Mouse (Mus musculus): ENCODE measurements around the gene Creb3l4. TPM values are rescaled to one million over a fixed set of nuclear protein-coding genes. Genes with fewer than 3 reads are reported as not detected.

Creb3l4 gene
- total and polyA plus RNA-seq, 3 experiments: 0.07 to 0.08 TPM; not detected in 1

DNA sequence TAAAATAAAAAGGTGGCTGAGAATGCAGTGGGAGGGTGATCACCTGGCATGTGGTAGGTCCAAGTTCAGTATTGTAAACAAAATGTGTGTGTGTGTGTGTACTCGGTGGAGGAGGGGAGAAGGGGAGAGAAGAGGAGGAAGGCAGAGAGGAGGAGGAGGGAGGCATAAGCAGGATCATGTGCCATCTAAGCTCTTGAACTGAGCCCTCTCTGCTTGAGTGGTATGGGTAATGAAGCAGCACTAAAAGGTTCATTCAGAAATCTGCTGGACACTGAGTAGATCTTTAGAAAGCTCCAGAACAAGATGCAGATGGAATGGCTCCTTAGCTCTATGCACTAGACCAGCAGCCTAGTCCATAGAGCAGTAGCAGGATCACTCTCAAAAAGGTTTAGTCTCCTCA is 40.4 kb downstream of the Creb3l4 start (continued):
- TF ChIP-seq MYC (IDR thresholded peaks at IDR 0.05; ENCODE audit: low read depth, low read length) (no peak), NELFE (IDR thresholded peaks at IDR 0.05; ENCODE audit: low read depth, low read length) (no peak), ZKSCAN1 (IDR thresholded peaks at IDR 0.05; ENCODE audit: low read depth, low read length) (no peak)

DNA sequence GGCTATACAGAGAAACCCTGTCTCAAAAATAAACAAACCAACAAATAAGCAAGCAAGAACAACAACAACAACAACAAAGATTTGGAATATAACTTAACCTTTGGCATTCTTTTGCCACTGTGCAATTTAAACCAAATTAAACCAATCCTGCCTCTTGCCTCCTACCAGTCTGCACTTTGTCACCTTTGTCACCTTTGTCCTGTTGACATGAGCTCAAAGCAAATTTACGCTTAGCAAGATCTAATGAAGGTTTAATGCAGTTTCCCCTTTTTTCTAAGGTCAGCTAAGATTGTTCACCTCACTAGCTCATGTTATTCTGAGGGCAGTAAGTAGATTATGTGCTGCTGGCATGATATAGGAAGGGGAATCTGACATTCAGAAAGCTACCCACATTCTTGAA is 45.8 kb downstream of the Creb3l4 start:
- no peaks in the 10 kb centered on the region for H3K9me3 ChIP-seq (replicated peaks; ENCODE audit: insufficient read depth, low read length)
- H3K4me1 ChIP-seq (ENCODE audit: control insufficient read depth in 1 of 2, insufficient read depth in 2 of 2, low read length in 2 of 2): peaks cover 2 to 9% of the 10 kb centered on the region in 2 experiments; a peak in 2 of 4 replicates
- no peak overlapping the region for H3K9ac ChIP-seq (ENCODE audit: control insufficient read depth, low read depth, low read length, poor library complexity, severe bottlenecking)
- no peak for TF ChIP-seq USF2 (IDR thresholded peaks at IDR 0.05; ENCODE audit: borderline replicate concordance in 1 of 2, insufficient read depth in 1 of 2, low read depth in 1 of 2, low read length in 2 of 2)
- TF ChIP-seq CHD2 (IDR thresholded peaks at IDR 0.05; ENCODE audit: low read length): no peak
- no peak for TF ChIP-seq ZKSCAN1 (IDR thresholded peaks at IDR 0.05; ENCODE audit: low read depth, low read length)
- TF ChIP-seq SIN3A (IDR thresholded peaks at IDR 0.05; ENCODE audit: low read length): no peak
- TF ChIP-seq E2F4 (IDR thresholded peaks at IDR 0.05; ENCODE audit: borderline replicate concordance, low read depth, low read length): no peak
- TF ChIP-seq TAL1 (IDR thresholded peaks at IDR 0.05; ENCODE audit: low read length): no peak
- no peak for TF ChIP-seq MEF2A (IDR thresholded peaks at IDR 0.05; ENCODE audit: extremely low read depth, insufficient replicate concordance, low read depth, low read length, poor library complexity, severe bottlenecking)
- no peak for TF ChIP-seq ETS1 (IDR thresholded peaks at IDR 0.05; ENCODE audit: low read depth, low read length)
- TF ChIP-seq USF1 (IDR thresholded peaks at IDR 0.05; ENCODE audit: low read depth, low read length): no peak
- TF ChIP-seq RAD21 (IDR thresholded peaks at IDR 0.05; ENCODE audit: low read depth, low read length): no peak
- no peak for TF ChIP-seq ZNF384 (IDR thresholded peaks at IDR 0.05; ENCODE audit: low read depth, low read length)
- TF ChIP-seq MXI1 (IDR thresholded peaks at IDR 0.05; ENCODE audit: low read depth, low read length): no peak
- TF ChIP-seq NELFE (IDR thresholded peaks at IDR 0.05; ENCODE audit: low read depth, low read length): no peak
- no peaks in the 10 kb centered on the region for H3K79me2 ChIP-seq (ENCODE audit: control insufficient read depth, insufficient read depth, low read length, poor library complexity)
- H3K4me3 ChIP-seq (ENCODE audit: control insufficient read depth in 1 of 2, insufficient read depth in 1 of 2, low read depth in 2 of 2, low read length in 2 of 2): no peak overlapping the region
- no peak for DNase-seq (ENCODE audit: low read depth, low spot score)
- H3K36me3 ChIP-seq (ENCODE audit: control insufficient read depth in 1 of 2, insufficient read depth in 2 of 2, low read length in 2 of 2): peaks cover 0 to 13% of the 10 kb centered on the region in 2 experiments; a peak in 2 of 4 replicates
- no peak overlapping the region for H3K27ac ChIP-seq (ENCODE audit: control insufficient read depth, low read depth, low read length)
- no peaks in the 10 kb centered on the region for H3K27me3 ChIP-seq (ENCODE audit: control insufficient read depth in 1 of 2, insufficient read depth in 2 of 2, low read length in 2 of 2)

DNA sequence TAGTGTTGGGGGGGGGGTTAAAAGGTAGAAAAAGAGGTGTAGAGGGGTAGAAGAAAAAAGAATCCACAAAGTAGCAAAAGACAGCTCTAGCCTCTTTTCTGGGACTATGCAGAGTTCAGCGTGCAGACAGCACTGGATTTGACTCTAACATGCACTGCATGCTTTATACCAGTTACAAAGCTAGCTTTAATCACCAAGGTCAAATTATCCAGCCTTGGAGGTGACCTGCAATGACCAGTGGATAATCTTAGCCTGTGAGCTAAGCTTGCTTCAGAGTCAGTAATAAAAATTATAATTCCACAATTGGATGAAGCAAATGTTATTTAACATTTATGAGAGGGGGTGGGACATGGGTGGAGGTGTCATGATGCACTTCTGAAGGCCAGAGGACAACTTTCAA is 47.7 kb downstream of the Creb3l4 start:
- Histone ChIP-seq H3K9ac (ENCODE audit: control insufficient read depth, low read depth, low read length, poor library complexity, severe bottlenecking) (no peak overlapping the region), H3K4me1 (ENCODE audit: control insufficient read depth in 1 of 2, insufficient read depth in 2 of 2, low read length in 2 of 2) (peaks cover 2 to 9% of the 10 kb centered on the region in 2 experiments; a peak in 2 of 4 replicates), H3K4me3 (ENCODE audit: control insufficient read depth in 1 of 2, insufficient read depth in 1 of 2, low read depth in 2 of 2, low read length in 2 of 2) (no peak overlapping the region), H3K9me3 (replicated peaks; ENCODE audit: insufficient read depth, low read length) (no peaks in the 10 kb centered on the region), H3K36me3 (ENCODE audit: control insufficient read depth in 1 of 2, insufficient read depth in 2 of 2, low read length in 2 of 2) (peaks cover 0 to 13% of the 10 kb centered on the region in 2 experiments; a peak in 2 of 4 replicates), H3K79me2 (ENCODE audit: control insufficient read depth, insufficient read depth, low read length, poor library complexity) (no peaks in the 10 kb centered on the region), H3K27ac (ENCODE audit: control insufficient read depth, low read depth, low read length) (no peak overlapping the region), H3K27me3 (ENCODE audit: control insufficient read depth in 1 of 2, insufficient read depth in 2 of 2, low read length in 2 of 2) (no peaks in the 10 kb centered on the region)
- DNase-seq (ENCODE audit: low read depth, low spot score): no peak
- TF ChIP-seq MYC (IDR thresholded peaks at IDR 0.05; ENCODE audit: low read depth, low read length) (no peak), HCFC1 (IDR thresholded peaks at IDR 0.05; ENCODE audit: low read depth, low read length) (no peak), JUND (IDR thresholded peaks at IDR 0.05; ENCODE audit: low read depth, low read length) (no peak), MAZ (IDR thresholded peaks at IDR 0.05; ENCODE audit: low read depth, low read length) (no peak), CHD2 (IDR thresholded peaks at IDR 0.05; ENCODE audit: low read length) (no peak), ZMIZ1 (IDR thresholded peaks at IDR 0.05; ENCODE audit: low read depth, low read length) (no peak), SMC3 (IDR thresholded peaks at IDR 0.05; ENCODE audit: low read depth, low read length) (no peak)
